Mouse (Mus musculus) liver, embryonic 13.5 days (tissue): ENCODE data around the gene Ggnbp2. TPM values are rescaled to one million over a fixed set of nuclear protein-coding genes. Genes with fewer than 3 reads are reported as not detected.
A peak's percentile ranks its signal among the peaks of the same experiment; 100 is the strongest.

ENCODE experiments used
- ATAC-seq: fragments of 200-750 bp; cut with Nextera tagmentation; 2 replicates; pipeline ENCODE4 v1.8.0; 2017; ENCODE audit warnings: low read depth, mild to moderate bottlenecking, moderate number of reproducible peaks, moderate library complexity
- DNase-seq: peaks from one replicate; pipeline ENCODE4 v3.0.0; 2022
- H3K27ac ChIP-seq: fragments of 300-500 bp; sonication (generic); 2 replicates; pipeline ENCODE4 v1.5.1; 2015; ENCODE audit warnings: moderate library complexity, mild to moderate bottlenecking, inconsistent platforms
- H3K27me3 ChIP-seq: fragments of 300-500 bp; sonication (generic); 2 replicates; pipeline ENCODE4 v1.6.1; 2015; ENCODE audit warnings: mild to moderate bottlenecking, inconsistent platforms
- H3K36me3 ChIP-seq: fragments of 300-500 bp; sonication (generic); 2 replicates; pipeline ENCODE4 v1.6.1; 2015; ENCODE audit warnings: mild to moderate bottlenecking, inconsistent platforms
- H3K4me1 ChIP-seq: fragments of 300-500 bp; sonication (generic); replicated peaks from 2 replicates; pipeline ENCODE4 v1.6.1; 2015; ENCODE audit warnings: inconsistent platforms
- H3K4me2 ChIP-seq: fragments of 300-500 bp; sonication (generic); 2 replicates; pipeline ENCODE4 v1.6.1; 2015; ENCODE audit warnings: inconsistent platforms, mild to moderate bottlenecking, moderate library complexity
- H3K4me3 ChIP-seq: fragments of 300-500 bp; sonication (generic); replicated peaks from 2 replicates; pipeline ENCODE4 v1.5.1; 2015; ENCODE audit warnings: mild to moderate bottlenecking, inconsistent platforms
- H3K9ac ChIP-seq: fragments of 300-500 bp; sonication (generic); 2 replicates; pipeline ENCODE4 v1.6.1; 2015; ENCODE audit warnings: mild to moderate bottlenecking, inconsistent platforms
- H3K9me3 ChIP-seq: fragments of 300-500 bp; sonication (generic); replicated peaks from 2 replicates; pipeline ENCODE4 v1.6.1; 2016; ENCODE audit warnings: inconsistent platforms
- WGBS: fragments of 180-500 bp; shearing (Covaris S2); methylation state at CpG from one replicate; pipeline ENCODE4 v1.1.7; 2015; ENCODE audit not compliant: insufficient replicate concordance; 5-methylcytosine and 5-hydroxymethylcytosine counted together
- microRNA-seq: library from miRNA; unstranded; fragments of <30 nt; microRNA quantifications from one replicate; pipeline ENCODE4, GENCODE M21; 2016
- polyA plus RNA-seq: library from polyadenylated mRNA; unstranded; fragments of >200 nt; fragmentation: Nextera tagmentation; extraction: Ambion mirVana; gene quantifications from 2 replicates; pipeline ENCODE4 v1.2.1, GENCODE M21; 2015

Gene Ggnbp2
- polyA plus RNA-seq, 1 experiment from 2014 or later, result 57.8 TPM

- 11% methylated on average over 17 of the region's 17 CpGs for WGBS
- DNase-seq (peak; percentile 20), ATAC-seq (no peak)
- no peaks in the 10 kb centered on the region for H3K36me3 ChIP-seq
- no peaks in the 10 kb centered on the region for H3K9me3 ChIP-seq
- H3K27me3 ChIP-seq, result peaks cover 55% of the 10 kb centered on the region
- H3K4me1 ChIP-seq, result no peaks in the 10 kb centered on the region
- H3K9ac ChIP-seq, result no peak overlapping the region
- H3K4me3 ChIP-seq, result no peak overlapping the region
- H3K27ac ChIP-seq, result no peak overlapping the region
- H3K4me2 ChIP-seq, result no peak overlapping the region
These were observed 76.0 kb downstream of the Ggnbp2 start for GRCm38 (mm10) chr11:84794496-84795113.

GRCm38 (mm10) chr11:84793545-84793944 lies 77.1 kb downstream of the Ggnbp2 start:
- Histone ChIP-seq H3K27ac (no peak overlapping the region), H3K4me3 (no peak overlapping the region), H3K36me3 (no peaks in the 10 kb centered on the region), H3K9ac (no peak overlapping the region), H3K4me1 (no peaks in the 10 kb centered on the region), H3K9me3 (no peaks in the 10 kb centered on the region), H3K27me3 (peaks cover 61% of the 10 kb centered on the region), H3K4me2 (no peak overlapping the region)
- ATAC-seq (no peak), DNase-seq (no peak)

- ATAC-seq (no peak), DNase-seq (no peak)
- Histone ChIP-seq H3K4me2 (no peak overlapping the region), H3K9me3 (no peaks in the 10 kb centered on the region), H3K4me1 (no peaks in the 10 kb centered on the region), H3K27ac (no peak overlapping the region), H3K27me3 (peaks cover 52% of the 10 kb centered on the region), H3K36me3 (no peaks in the 10 kb centered on the region), H3K4me3 (no peak overlapping the region), H3K9ac (no peak overlapping the region)
- 55% methylated on average over 6 of the region's 6 CpGs for WGBS
These were observed 80.2 kb downstream of the Ggnbp2 start for GRCm38 (mm10) chr11:84790383-84790782.

Small RNA genes within 50 kb of the gene (microRNA-seq; reads per million reads assigned to microRNA genes)
- gene Gm23564, result not detected

Other genes starting within 250 kb of the Ggnbp2 start
- 14.2 and 15.0 TPM in 2 replicates for gene Mrm1, start 51.3 kb downstream of the Ggnbp2 start, polyA plus RNA-seq
- 184 and 190 TPM in 2 replicates for gene Dhrs11, start 41.8 kb downstream of the Ggnbp2 start, polyA plus RNA-seq
- 3.4 and 5.2 TPM in 2 replicates for gene Myo19, start 9.3 kb upstream of the Ggnbp2 start, polyA plus RNA-seq
- gene Pigw, start 9.5 kb upstream of the Ggnbp2 start, polyA plus RNA-seq, result 2.3 and 2.5 TPM in 2 replicates
- gene Znhit3, start 45.5 kb upstream of the Ggnbp2 start, polyA plus RNA-seq, result 53.5 and 54.9 TPM in 2 replicates
- 0.97 and 1.3 TPM in 2 replicates for gene Car4, start 87.0 kb upstream of the Ggnbp2 start, polyA plus RNA-seq